Mouse (Mus musculus): Measurements from ENCODE around the gene Antxr2. TPM values are rescaled to one million over a fixed set of nuclear protein-coding genes. Genes with fewer than 3 reads are reported as not detected.

Antxr2 gene
- total RNA-seq, 2 experiments from 2014 or later = 1.2 to 1.7 TPM

DNA sequence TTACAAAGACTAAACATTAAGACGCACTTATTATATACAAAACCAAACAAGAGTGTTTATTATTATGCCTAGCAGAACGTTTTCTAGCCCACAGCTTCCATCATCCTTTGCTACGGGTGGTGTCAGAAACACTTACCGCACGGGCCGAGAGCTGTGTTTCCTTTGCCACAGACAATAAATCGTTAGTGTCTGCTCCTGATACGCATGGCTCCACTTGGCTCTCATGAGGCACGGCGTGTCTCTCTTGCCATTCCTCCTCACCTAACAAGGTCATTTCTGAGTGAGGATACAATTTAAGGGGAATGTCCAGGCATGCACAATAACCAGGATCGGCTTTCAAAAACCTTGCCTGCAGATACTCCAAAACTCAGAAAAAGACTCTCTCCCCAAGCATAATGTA lies 113.2 kb downstream of the Antxr2 start:
- DNase-seq (ENCODE audit: low spot score in 2 of 2) = no peak

DNA sequence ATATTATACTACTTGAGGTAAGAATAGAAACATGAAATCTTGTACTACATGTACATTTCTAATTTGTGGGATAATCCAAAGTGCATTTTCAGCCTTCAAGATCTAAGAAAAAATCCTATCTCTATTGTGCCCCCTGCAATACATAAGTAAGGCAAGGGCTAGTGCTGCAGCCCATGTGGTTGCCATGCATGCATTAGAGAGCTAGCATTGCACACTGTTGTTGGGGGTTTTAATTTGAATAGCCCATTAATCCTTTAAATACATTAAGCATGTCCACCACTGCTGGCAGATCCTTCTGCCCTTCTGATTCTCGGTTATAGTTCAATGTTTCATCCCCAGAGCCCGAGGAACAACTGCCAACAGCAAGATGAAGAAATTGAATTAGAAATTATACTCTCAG lies 116.0 kb downstream of the Antxr2 start:
- DNase-seq (ENCODE audit: low spot score in 2 of 2) = no peak

DNA sequence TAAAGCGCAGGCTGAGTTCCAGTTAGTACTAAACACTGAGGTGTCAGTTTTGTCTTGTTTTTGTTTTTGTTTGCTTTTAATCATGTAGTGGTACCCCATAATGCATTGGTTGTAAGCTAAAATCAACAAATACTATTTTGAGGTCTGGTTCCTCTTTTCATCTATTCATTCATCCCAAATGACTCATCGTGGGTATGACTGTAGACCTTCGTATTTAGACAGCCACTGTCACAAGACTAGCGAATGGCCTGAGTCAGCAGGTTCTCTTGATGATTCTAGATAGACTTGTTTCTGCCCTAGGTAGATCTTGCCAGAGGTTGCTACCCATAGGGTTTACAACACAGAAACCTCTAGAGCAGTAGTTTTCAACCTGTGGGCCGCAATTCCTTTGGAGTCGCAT lies 116.9 kb downstream of the Antxr2 start:
- DNase-seq (ENCODE audit: low spot score in 2 of 2) = no peak

DNA sequence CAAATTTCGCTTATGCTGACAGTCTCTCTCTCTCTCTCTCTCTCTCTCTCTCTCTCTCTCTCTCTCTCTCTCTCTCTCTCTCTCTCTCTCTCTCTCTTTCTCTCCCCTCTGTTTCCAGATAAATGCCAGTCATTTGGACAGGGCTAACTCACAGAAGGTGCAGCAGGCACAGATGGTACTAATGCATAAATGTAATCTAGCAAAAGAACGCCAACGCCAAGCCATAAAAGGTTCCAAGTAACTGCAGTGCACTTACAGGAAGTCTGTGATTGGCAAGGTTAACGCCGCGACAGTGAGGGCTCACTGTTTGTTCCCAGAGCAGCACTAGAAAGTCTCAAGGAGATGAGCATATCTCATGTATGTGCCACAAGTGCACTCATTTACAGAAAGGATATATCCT lies 123.4 kb downstream of the Antxr2 start:
- peak in 1 of 2 experiments; percentile 22 for DNase-seq (ENCODE audit: low spot score in 2 of 2)

DNA sequence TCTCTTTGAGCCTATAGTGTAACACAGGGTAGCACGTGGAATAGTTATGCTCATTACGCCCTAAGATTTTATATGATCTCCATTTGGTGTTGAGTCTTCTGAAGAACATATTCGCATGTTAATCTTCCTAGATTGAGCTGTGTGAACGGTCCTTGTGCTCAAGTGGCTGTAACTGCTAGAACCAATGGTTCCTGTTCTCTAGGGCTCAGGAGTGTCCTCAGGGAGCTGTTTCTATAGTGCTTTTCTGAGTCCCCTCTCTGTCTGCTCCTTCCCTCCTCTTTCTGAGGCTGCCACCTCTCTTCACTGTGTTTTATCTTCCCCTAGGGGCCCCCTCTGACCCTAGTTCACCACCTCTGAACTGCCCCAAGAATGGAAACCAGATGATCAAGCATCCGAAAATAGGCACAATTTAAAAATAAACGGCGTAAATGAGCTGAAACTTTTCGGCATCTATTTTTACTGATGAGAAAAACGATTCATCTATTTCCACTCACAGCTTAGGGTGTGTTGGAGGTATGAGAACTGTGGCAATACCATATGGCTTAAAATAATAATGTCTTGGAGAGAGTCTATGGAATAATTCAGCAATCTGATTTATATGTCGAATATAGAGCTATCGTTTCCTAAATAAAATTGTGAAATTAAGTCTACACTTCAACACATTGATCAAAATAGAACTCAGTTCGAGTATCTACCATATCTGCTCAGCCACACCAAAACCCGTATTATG lies 124.1 kb downstream of the Antxr2 start:
- no peak for DNase-seq (ENCODE audit: low spot score in 2 of 2)

DNA sequence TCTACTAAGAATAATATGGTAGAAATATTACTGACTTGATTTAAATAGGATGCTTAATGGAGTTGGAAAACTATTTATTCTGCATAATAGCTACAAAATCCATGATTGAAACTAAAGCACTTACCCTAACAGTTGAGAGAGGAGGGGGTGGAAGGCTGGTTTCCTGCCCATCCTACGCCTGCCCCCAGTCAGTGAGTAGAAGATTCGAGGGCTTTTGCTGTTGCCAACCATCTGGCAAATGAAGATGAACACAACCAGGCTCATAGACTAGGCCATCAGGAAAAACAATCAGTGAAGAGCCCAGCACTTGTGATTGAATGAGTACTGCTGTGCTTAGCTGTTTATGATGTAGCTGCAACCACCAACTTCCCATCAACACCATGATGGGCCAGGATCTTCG lies 125.0 kb downstream of the Antxr2 start:
- DNase-seq (ENCODE audit: low spot score in 2 of 2) = no peak

DNA sequence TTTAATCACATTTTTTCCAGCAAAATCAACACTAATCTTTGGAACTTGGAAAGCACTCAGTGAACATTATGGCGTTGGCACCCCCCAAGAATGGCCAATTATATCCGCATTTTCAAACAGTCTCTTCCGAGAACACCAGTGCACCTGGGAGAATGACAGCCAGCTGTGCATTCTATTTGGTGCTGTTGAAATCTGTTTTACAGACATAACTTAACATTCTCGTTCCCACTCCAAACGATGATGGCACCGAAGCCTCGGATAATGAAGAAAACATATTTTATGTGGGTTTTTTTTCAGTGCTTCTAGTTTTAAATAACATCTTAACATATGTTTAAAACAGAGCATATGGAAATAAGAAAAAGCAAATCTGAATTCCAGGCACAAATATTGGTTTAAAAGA lies 129.7 kb downstream of the Antxr2 start:
- peak; percentile 12 to 28 for DNase-seq (ENCODE audit: low spot score in 2 of 2)

DNA sequence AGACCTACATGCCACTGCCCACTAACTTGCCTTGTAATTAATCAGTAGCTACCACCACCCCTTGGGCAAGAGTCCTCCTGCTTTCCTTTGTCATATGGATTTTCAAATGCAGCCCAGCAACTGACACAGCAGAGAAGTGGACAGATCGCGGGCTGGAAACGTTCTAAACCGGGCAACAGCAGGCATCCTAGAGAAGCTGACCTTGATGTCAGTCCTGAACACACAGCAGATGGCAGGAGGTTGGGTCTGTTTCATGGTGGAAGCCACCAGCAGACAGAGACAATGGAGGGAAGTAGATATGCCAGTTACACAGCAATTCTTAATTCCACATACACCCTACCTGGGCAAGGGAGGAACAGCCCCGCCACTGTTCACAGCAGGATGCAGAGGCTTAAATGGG lies 131.5 kb downstream of the Antxr2 start:
- DNase-seq (ENCODE audit: low spot score in 2 of 2) = no peak

DNA sequence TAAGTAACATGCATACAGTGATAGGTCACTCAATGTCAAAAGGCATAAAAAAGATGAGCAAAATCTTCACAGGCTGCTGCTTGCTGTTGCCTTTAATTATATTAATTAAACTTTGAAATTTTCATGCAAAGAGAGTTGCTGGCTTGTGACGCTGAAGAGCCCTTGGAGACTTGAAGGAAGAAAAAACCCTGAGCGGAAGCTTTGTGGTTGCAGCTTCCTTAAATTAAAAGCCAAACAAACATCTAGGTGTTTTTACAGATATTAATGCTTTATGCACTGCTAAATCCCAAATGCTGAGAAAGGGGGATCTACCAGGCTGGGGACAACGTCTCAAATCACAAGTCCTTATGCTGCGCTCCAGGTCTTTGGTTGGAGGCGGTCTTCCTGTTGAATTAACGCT lies 145.4 kb downstream of the Antxr2 start:
- no peak for DNase-seq (ENCODE audit: low spot score in 2 of 2)

DNA sequence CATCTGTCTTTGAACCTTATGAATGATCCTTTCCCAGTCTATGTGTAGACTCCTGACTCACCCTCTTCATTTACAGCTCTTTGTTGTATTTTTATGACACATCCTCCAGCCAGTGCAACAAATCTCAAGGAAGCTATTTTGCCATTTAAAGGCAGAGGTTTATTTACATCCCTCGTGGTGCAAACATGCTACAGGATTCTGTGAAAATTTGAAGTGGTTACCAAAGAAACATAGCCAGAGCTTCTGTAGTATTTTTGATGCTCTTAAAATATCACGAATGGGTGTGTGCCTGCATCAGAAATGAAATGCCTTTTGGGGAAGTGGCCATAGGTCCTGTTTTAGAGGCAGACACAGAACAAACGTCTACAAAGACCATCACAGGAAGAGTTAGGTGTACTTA lies 146.7 kb downstream of the Antxr2 start:
- DNase-seq (ENCODE audit: low spot score in 2 of 2) = no peak

DNA sequence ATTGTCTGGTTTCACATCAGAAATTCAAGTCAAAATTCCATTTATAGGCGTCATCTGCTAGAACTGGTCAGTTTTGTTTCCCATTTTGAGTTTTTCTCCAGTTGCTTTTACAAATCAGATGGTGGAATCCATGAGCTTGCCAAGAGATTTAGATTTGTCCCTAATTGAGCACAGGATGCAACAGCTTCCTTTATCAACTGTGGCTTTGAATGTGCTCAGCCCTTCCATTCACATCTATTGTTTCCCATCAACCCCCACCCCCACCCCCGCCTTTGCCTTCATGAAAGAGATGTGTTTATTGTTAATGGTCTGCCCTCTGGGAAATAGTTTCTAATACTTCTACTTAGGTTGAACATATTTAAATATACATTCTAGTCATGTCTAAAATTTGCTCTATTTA lies 149.4 kb downstream of the Antxr2 start:
- no peak for DNase-seq (ENCODE audit: low spot score in 2 of 2)

DNA sequence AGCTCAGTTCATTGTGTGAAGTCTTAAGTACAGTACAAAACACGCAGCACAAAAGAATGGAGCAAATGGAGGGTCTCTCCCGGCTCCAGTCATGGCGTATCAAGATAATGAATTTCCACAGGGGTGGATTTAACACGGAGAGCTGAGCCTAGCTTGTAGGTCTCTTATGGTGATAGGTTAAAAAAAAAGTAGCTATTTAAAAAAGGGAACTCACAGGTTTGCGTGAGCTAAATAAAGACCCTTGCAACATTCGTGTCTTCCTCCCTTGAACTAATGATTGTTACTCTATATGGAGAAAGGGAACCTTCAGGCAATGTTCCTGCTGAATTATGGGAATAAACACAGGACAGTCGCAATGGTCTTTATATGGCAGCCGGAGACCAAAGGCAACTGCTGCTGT lies 150.7 kb downstream of the Antxr2 start:
- DNase-seq (ENCODE audit: low spot score in 2 of 2) = no peak

DNA sequence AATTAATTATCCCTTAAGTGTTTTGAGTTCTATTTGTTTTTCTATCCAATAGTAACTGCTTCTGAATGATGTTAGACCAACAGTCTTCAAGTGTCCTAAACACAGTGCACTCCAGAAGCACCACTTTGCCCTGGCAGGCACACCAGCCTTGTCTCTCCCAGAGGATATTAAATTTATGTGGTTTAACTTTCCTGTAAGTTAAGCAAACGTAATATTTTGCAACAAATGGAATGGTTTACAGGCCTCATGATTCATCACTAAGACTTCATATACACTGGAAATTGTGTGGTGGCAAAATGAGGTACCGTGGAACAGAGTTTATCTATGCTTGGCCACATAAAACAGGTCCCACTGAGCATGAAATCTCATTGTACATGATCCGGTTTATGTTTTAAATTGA lies 152.0 kb downstream of the Antxr2 start:
- DNase-seq (ENCODE audit: low spot score in 2 of 2) = no peak

DNA sequence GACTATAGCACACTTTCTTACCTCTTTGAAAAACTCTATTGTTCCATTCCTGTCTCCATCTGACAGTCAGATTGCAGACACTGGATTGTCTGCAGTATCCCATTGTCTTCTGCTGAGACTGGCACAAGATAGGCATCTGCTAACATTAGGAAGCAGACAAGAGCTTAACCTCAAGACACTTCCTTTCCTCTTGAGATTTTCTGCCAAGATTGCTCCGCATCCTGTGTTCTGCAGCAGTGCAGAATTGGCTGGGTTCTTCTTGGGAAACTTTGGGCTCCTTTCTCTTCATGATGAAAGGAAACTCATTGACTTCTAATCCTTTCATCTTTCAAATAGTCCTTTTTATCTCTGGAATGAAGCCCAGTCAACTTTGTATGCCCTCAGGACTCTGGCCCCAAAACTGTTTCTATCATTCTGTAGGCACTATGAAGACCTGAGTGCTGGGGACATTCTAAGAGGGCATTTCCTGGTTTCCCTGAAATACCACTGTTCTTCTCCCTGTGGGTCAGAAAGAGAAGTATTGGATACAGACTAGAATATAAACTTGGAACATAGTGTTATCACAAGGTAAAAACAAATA lies 152.5 kb downstream of the Antxr2 start:
- DNase-seq (ENCODE audit: low spot score in 2 of 2) = no peak

DNA sequence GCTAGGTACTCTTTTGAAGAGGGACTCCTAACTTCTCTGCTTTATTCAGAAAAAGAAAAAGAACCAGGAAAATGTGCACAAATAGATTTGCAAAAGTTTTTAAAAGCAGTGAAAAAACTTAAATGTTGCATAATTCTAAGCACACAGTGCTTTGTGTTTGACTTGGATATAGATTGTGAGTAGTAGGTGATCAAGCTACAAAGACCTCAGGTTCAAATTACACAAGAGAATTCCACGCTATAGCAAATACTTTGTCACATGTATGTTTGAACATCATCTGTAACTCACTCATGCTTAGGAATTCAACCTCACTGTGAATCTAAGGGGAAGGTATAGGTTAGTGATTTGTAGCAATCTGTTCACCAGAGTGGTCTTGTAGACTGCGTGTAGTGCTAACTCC lies 153.9 kb downstream of the Antxr2 start:
- DNase-seq (ENCODE audit: low spot score in 2 of 2) = no peak

DNA sequence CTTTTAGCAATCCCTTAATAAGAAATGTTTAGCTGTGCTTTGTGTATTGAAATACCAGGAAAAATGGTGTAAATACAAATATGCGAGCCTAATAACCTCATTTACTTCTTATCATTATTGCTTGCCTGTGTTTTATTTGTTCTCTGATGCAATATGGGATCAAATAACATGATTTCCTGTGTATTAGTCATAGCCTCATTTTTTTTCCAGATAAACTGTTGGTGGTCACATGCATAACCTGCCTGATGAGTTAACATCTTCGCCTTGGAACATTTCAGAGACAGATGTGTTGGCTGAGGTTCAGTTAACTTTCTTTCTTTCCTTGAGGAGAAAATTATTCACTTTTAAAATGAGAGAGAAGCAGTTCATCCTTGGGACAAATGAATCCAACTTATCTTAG lies 162.9 kb downstream of the Antxr2 start:
- DNase-seq (ENCODE audit: low spot score in 2 of 2) = no peak

DNA sequence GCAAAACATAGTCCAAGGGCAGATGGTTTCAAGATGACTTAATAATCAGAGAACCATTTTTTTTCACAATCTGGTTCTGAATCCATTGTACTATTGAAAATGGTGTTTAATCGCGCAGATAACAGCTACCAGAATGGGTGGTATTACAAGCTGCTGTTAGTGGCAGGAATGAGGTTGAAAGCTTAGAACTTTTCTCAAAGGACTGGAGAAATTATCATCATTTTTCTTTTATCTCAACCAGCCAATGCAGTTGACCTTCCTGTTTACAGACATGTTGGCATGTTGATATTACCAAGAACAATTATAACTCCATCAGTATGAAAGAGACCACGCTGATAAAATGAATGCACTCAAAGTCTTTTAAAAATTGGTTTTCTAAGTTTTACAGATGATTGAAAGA lies 163.9 kb downstream of the Antxr2 start:
- no peak for DNase-seq (ENCODE audit: low spot score in 2 of 2)

DNA sequence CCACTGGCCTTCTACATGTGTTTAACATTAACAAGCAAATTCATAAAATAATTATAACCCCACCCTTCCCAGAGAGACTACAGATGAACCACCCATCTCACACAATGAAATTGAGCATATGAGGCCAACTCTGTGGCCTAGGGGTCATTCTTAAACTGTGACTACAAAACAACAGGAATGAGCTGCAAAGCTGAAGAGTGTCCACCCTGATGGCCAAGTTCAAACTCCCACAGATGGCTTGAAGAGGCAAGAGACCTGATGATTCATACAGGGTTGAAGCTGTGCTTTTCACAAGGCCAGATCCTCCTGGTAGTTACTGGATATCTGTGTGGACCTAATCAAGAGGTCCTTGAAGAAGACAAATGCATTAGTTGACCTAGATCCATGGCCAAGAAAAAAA lies 173.7 kb downstream of the Antxr2 start:
- no peak for DNase-seq (ENCODE audit: low spot score in 2 of 2)

DNA sequence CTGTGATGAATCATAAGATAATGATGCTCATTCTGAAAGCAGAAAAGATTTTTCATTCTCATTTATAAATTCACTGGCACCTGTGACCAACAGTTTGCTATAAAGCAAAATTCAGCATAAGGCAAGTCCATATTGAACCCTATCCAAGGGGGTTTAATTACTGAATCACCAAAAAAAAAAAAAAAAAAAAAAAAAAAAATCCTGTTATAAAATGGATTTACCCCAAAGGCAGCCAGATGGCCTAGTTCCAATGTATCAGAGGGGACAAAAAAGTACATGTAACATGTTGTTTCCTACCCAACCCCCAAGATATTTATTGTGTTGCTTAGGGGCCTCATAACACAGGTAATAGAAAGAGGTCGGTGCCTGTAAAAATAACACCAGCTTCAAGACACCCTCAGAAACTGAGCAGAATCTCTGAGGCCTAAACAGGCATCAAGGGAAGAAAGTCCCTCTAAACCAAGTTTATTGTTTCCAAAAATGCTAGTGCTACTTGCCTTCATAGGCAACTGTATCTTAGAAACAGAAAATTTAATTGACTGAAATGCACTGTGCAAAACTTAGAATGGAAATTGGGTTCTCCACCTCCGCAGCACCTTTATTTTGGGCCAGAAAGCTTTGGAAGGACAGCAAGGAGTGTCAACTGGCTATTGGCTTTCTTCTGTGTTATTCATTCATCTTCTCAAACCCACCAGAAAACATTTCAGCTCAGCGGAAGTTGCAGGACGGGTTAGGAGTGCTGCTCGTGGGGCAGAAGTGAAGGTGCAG lies 178.7 kb downstream of the Antxr2 start:
- DNase-seq (ENCODE audit: low spot score in 2 of 2) = peak in 1 of 2 experiments; percentile 55

DNA sequence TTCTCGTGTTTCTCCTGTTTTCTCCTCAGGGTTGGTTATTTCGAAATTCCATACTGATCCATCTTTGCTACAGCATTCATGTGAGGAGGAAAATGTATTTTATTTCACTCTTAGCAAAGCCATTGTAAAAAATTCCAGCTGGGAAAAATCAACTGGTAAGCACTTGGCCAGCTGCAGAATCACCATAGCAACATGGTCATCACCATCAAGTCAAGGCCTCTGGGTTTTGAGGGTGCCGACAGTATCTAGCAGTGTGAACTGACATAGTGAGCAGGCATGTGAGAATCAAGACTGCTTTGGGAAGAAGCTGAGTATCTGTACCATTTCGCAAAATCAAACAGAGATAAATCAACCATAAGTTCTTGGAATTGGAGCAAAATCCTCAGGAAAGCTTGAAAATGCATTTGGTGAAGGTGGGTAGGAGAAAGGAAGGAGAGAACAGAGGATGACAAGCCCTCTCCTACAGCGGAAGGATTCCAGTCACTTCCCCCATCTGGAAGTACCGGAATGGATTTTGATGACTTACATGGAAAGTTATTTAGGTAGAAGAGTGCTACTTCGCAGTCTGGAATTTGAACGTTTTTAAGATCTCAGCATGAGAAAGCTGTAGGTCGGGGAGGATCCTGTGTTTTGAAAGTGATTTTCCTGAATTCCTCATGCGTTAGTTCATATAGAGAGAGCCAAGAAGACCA lies 183.5 kb downstream of the Antxr2 start:
- no peak for DNase-seq (ENCODE audit: low spot score in 2 of 2)

DNA sequence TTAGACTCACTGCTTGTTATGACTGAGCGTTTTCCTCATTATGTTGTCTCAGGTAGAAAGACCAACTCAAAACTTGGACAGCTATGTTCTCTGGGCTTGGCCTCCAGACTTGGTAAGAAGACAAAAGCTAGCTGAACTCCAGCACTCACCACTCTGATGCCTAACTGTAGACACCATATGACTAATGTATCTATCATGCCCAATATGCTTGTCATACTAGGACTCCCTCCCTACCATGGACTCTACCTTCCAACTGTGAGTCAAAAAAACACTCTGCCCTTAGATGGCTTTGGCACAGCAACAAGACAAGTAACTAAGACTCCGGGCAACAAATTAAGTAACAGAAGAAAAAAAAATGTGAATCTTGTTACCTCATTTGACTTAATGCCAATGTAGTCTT lies 184.3 kb downstream of the Antxr2 start:
- no peak for DNase-seq (ENCODE audit: low spot score in 2 of 2)

DNA sequence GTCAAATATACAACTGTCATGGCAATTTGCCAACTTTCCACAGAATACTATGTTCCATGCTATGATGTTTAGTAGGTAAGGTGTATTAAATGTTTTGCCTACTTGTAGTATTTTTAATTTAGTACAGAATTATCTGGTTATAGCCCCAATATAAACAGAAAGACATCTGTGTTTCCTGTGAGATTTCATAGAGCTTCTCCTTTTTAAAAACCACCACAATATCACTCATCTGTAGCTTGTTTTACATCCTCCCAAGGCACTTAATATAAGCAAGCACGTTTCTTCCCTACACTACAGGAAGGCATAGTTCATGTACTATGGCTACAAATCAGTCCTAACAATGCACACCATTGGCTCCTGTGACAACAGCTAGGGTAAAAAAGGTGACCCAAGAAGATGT lies 188.8 kb downstream of the Antxr2 start:
- no peak for DNase-seq (ENCODE audit: low spot score in 2 of 2)
